Mouse (Mus musculus): ENCODE results near the gene Mms22l. TPM values are rescaled to one million over a fixed set of nuclear protein-coding genes. Genes with fewer than 3 reads are reported as not detected.
"Not testable (repeated sequence)": the region's sequence is repeated elsewhere in the genome, so short reads cannot be mapped to it uniquely, and the experiment has no call there.

Mms22l gene
- 1.8 and 2.3 TPM in 2 replicates for polyA plus RNA-seq (2012; rRNA removed)

GRCm38 (mm10) chr4:24496116-24496952 is at the start of gene Mms22l:
TSS of gene Mms22l (plus strand) at chr4:24496451.
- DNase-seq (ENCODE audit: low read depth) = peak; percentile 31

GRCm38 (mm10) chr4:24484046-24484445 is 12.2 kb upstream of the Mms22l start:
- not testable (repeated sequence) for DNase-seq (ENCODE audit: low read depth)

GRCm38 (mm10) chr4:24496953-24497319 is 685 bp downstream of the Mms22l start:
- DNase-seq (ENCODE audit: low read depth) = no peak

- no peak for DNase-seq (ENCODE audit: low read depth)
Observed at GRCm38 (mm10) chr4:24509195-24509594, 12.9 kb downstream of the Mms22l start.

GRCm38 (mm10) chr4:24536989-24537388 is 40.7 kb downstream of the Mms22l start:
- DNase-seq (ENCODE audit: low read depth) = no peak

- DNase-seq (ENCODE audit: low read depth) = no peak
Observed at GRCm38 (mm10) chr4:24543421-24543820, 47.2 kb downstream of the Mms22l start.

GRCm38 (mm10) chr4:24544677-24545151 is 48.5 kb downstream of the Mms22l start:
- no peak for DNase-seq (ENCODE audit: low read depth)

- peak; percentile 30 for DNase-seq (ENCODE audit: low read depth)
Observed at GRCm38 (mm10) chr4:24556116-24556820, 60.0 kb downstream of the Mms22l start.

- DNase-seq (ENCODE audit: low read depth) = no peak
Observed at GRCm38 (mm10) chr4:24557149-24557548, 60.9 kb downstream of the Mms22l start.

GRCm38 (mm10) chr4:24568026-24568425 is 71.8 kb downstream of the Mms22l start:
- no peak for DNase-seq (ENCODE audit: low read depth)

- DNase-seq (ENCODE audit: low read depth) = no peak
Observed at GRCm38 (mm10) chr4:24568989-24569556, 72.8 kb downstream of the Mms22l start.

GRCm38 (mm10) chr4:24574276-24574675 is 78.0 kb downstream of the Mms22l start:
- DNase-seq (ENCODE audit: low read depth) = no peak

- DNase-seq (ENCODE audit: low read depth) = no peak
Observed at GRCm38 (mm10) chr4:24577594-24577993, 81.3 kb downstream of the Mms22l start.

GRCm38 (mm10) chr4:24582295-24582694 is 86.0 kb downstream of the Mms22l start:
- no peak for DNase-seq (ENCODE audit: low read depth)

GRCm38 (mm10) chr4:24583997-24584396 is 87.7 kb downstream of the Mms22l start:
- no peak for DNase-seq (ENCODE audit: low read depth)

GRCm38 (mm10) chr4:24594824-24595223 is 98.6 kb downstream of the Mms22l start:
- no peak for DNase-seq (ENCODE audit: low read depth)

GRCm38 (mm10) chr4:24596942-24597611 is 100.8 kb downstream of the Mms22l start:
- DNase-seq (ENCODE audit: low read depth) = no peak

- no peak for DNase-seq (ENCODE audit: low read depth)
Observed at GRCm38 (mm10) chr4:24598637-24599036, 102.4 kb downstream of the Mms22l start.

- no peak for DNase-seq (ENCODE audit: low read depth)
Observed at GRCm38 (mm10) chr4:24601711-24602110, 105.5 kb downstream of the Mms22l start.

GRCm38 (mm10) chr4:24609085-24609484 is 112.8 kb downstream of the Mms22l start:
- no peak for DNase-seq (ENCODE audit: low read depth)

GRCm38 (mm10) chr4:24609564-24609963 is 113.3 kb downstream of the Mms22l start:
- DNase-seq (ENCODE audit: low read depth) = no peak

- peak; percentile 62 for DNase-seq (ENCODE audit: low read depth)
Observed at GRCm38 (mm10) chr4:24620005-24620404, 123.8 kb downstream of the Mms22l start.
